Mouse (Mus musculus): ENCODE measurements around the gene Gm7861. TPM values are rescaled to one million over a fixed set of nuclear protein-coding genes. Genes with fewer than 3 reads are reported as not detected.
"Not testable (repeated sequence)": the region's sequence is repeated elsewhere in the genome, so short reads cannot be mapped to it uniquely, and the experiment has no call there.

The Gm7861 gene
- total RNA-seq (2021): not detected

DNA sequence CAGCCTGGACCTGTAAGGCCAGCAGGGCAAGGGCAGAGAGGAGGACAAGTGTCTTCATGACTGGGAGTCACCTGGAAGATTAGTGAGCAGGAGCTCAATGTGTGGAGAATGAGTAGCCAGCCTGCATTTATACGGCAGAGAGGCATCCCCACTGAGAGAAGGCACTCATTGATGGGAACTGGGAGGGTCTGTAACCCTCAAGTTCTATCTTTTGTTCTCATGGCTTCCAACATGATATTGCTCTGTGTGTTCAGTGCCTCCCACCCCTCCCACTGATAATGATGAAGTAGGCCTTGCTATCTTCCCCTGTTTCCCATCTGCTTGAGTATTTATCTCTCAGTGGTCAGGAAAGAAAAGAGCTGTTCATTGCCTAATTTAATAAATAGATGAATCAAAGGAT, at the start of gene Gm7861:
Gm7861 (minus strand) TSS at position 101 of the 400 bp plus-strand sequence.
- intact Hi-C loops (cut with DNase I): not testable (repeated sequence)

DNA sequence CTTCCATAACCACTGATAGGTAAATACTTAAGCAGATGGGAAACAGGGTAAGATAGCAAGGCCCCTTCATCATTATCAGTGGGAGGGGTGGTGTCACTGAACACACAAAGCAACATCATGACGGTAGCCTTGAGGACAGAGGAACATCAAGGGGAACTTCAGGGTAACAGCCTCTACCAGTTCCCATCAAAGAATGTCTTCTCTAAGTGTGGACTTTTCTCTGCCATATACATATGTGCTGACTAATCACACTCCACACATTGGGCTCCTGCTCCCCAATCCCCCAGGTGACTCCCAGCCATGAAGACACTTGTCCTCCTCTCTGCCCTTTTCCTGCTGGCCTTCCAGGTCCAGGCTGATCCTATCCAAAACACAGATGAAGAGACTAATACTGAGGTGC, 23.6 kb upstream of the Gm7861 start, which contains the start of gene Defa26:
Defa26 (plus strand) TSS at position 301 of the 400 bp plus-strand sequence.
- DNase-seq (ENCODE audit: extremely low spot score in 1 of 2, low spot score in 2 of 2); intact Hi-C loops (cut with DNase I): not testable (repeated sequence)

More for the DNA sequence above, at the start of gene Gm7861:
- not testable (repeated sequence) for DNase-seq (ENCODE audit: extremely low spot score in 1 of 2, low spot score in 2 of 2)

- DNase-seq (ENCODE audit: extremely low spot score in 1 of 2, low spot score in 2 of 2); intact Hi-C loops (cut with DNase I): not testable (repeated sequence)
These were observed 11.6 kb downstream of the Gm7861 start, which contains the start of gene Defa28 for GRCm38 (mm10) chr8:21582706-21583105. Gene Defa28, plus strand, starts transcription at chr8:21583006.

DNA sequence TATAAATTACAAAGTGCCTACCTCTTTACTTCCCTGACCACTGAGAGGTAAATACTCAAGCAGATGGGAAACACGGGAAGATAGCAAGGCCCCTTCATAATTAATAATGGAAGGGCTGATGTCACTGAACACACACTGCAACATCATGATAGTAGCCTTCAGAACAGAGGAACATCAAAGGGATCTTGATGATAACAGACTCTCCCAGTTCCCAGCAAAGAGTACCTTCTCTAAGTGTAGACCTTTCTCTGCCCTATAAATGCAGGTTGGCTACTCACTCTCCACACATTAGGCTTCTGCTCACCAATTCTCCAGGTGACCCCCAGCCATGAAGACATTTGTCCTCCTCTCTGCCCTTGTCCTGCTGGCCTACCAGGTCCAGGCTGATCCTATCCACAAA, 29.2 kb downstream of the Gm7861 start, which contains the start of gene Defa37:
Defa37 (plus strand) TSS at position 301 of the 400 bp plus-strand sequence.
- intact Hi-C loops (cut with DNase I); DNase-seq (ENCODE audit: extremely low spot score in 1 of 2, low spot score in 2 of 2): not testable (repeated sequence)

Other genes with a start within 250 kb of the Gm7861 start
- gene Defa2, start 216.0 kb downstream of the Gm7861 start, total RNA-seq (2021): not detected
- not detected for gene Defa33, start 202.7 kb downstream of the Gm7861 start, total RNA-seq (2021)
- gene Defa36, start 167.1 kb downstream of the Gm7861 start, total RNA-seq (2021): not detected
- gene Gm7849, start 137.9 kb downstream of the Gm7861 start, total RNA-seq (2021): not detected
- gene Defa20, start 85.2 kb downstream of the Gm7861 start, total RNA-seq (2021): not detected
- not detected for gene Defa32, start 65.5 kb downstream of the Gm7861 start, total RNA-seq (2021)
- not detected for gene Defa37, start 29.1 kb downstream of the Gm7861 start, total RNA-seq (2021)
- gene Defa28, start 11.5 kb downstream of the Gm7861 start, total RNA-seq (2021): not detected
- not detected for gene Defa26, start 23.7 kb upstream of the Gm7861 start, total RNA-seq (2021)
- not detected for gene Defa17, start 61.3 kb upstream of the Gm7861 start, total RNA-seq (2021)
- not detected for gene Defa34, start 71.3 kb upstream of the Gm7861 start, total RNA-seq (2021)
- not detected for gene AY761184, start 109.1 kb upstream of the Gm7861 start, total RNA-seq (2021)
- gene Defa24, start 140.0 kb upstream of the Gm7861 start, total RNA-seq (2021): not detected
- not detected for gene Defb50, start 229.0 kb upstream of the Gm7861 start, total RNA-seq (2021)
- gene Defb2, start 245.4 kb upstream of the Gm7861 start, total RNA-seq (2021): not detected

All from left cerebral cortex, postnatal 10 days (tissue).